Mouse (Mus musculus): ENCODE results near the gene Mrpl33. TPM values are rescaled to one million over a fixed set of nuclear protein-coding genes. Genes with fewer than 3 reads are reported as not detected.

Mrpl33 gene
- 240 and 241 TPM in 2 replicates for polyA plus RNA-seq (2015; fragmentation: Nextera tagmentation; extraction: Ambion mirVana)

DNA sequence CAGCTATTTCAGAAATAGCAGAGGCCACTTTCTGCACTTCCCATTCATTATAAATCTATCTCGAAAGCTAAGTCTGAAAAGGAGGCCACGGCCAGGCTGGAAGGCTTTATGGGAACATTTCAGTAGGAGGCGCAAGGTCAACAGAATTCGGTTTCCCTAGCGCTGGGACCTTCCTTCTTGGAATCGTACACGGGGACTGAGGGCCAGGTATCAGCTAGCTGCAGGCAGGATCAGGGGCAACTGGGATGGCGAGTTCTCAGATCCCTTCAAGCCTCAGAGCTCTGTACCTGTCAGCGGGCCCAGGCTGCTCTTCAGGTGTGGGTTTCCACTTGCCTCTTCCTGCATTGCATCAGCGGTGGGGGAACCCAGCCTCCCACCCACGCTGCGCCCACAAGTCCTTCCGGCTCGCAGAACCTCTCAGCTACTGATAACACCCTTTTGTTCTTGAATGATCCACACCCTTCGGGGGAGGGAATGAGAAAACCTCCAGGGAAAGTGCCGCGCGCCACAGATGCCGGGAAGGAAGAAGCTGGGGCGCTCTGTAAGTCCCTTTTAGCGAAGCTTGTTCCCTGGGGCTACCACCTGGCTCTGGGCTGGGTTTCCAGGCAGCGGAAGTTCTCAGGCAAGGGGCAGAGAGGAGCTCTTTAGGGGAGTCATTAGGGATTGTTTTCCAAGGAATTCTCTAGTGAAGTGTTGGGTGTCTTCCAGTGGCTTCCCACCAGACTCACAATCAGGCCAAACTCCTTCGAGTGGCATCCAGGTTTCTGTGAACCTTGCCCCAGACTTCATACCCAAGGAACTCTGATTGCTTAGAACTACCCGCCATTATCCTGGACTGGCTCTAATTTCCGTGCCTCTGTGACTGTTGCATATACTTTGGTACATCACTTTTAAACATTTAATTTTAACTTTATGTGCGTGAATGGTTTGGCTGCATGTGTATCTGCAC, at the start of gene Mrpl33:
Gene Mrpl33, plus strand, starts transcription at position 455 of the 949 bp plus-strand sequence.
- Histone ChIP-seq H3K9ac (peak within 1 kb of the TSS; percentile 58), H3K4me1 (replicated peaks) (peaks cover 18% of the 10 kb centered on the region), H3K4me2 (peak within 1 kb of the TSS; percentile 74), H3K36me3 (no peaks in the 10 kb centered on the region), H3K9me3 (replicated peaks) (no peaks in the 10 kb centered on the region), H3K27ac (no peak within 1 kb of the TSS), H3K27me3 (no peaks in the 10 kb centered on the region; the same call in 1 of the 2 replicates), H3K4me3 (replicated peaks) (peak within 1 kb of the TSS; percentile 53)
- ATAC-seq (ENCODE audit: low read depth), result peak; percentile 48
- WGBS (ENCODE audit: insufficient replicate concordance), result 6% methylated on average over 26 of the region's 26 CpGs
- peak; percentile 9 for DNase-seq

DNA sequence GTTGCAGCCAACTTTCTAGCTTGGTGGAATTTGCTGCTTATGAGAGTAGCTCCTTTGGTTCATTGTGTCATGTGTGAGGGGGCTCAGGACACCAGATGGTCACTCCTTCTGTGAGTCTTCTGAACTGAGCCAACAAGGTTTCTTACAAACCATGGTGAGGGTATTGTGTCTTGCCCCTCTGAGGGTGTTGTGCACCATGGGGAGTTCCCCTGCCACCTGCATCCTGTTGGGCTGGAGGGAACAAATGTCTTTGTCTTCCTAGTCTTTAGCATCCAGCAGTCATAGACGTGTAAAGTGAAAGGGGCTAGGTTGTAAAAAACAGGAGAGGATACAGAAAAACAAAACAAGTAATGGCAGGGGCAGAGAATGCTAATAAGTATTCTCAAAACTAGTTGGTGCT, 37.3 kb upstream of the Mrpl33 start:
- H3K4me3 ChIP-seq (replicated peaks), result no peak overlapping the region
- ATAC-seq (ENCODE audit: low read depth) (no peak), DNase-seq (no peak)
- H3K27me3 ChIP-seq, result no peaks in the 10 kb centered on the region
- 60% methylated on average over 1 of the region's 1 CpGs for WGBS (ENCODE audit: insufficient replicate concordance)
- H3K4me2 ChIP-seq, result no peak overlapping the region
- H3K4me1 ChIP-seq (replicated peaks), result no peaks in the 10 kb centered on the region
- peaks cover 37% of the 10 kb centered on the region for H3K36me3 ChIP-seq
- H3K27ac ChIP-seq, result no peak overlapping the region
- no peaks in the 10 kb centered on the region for H3K9me3 ChIP-seq (replicated peaks)
- H3K9ac ChIP-seq, result no peak overlapping the region

DNA sequence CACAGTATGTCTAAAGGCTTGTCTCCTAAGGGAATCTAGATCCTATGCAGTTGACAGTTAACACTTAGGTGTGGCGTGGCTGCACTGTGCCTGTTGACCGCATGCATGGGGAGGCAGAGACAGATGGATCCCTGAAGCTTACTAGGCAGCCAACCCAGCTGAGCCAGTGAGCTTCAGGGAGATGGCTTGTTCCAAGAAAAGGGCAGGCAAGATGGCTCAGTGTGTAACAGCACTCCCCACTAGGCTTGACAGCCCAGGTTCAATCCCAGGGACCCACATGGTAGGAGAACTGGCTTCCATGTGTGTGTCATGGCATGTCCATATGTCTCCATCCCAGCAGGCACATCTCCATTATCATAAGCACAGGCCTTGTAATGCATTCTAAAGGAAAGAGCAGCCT, 36.4 kb upstream of the Mrpl33 start:
- Histone ChIP-seq H3K4me1 (replicated peaks) (no peaks in the 10 kb centered on the region), H3K9ac (no peak overlapping the region), H3K4me2 (no peak overlapping the region), H3K36me3 (peaks cover 29% of the 10 kb centered on the region), H3K27me3 (no peaks in the 10 kb centered on the region), H3K27ac (no peak overlapping the region), H3K4me3 (replicated peaks) (no peak overlapping the region), H3K9me3 (replicated peaks) (no peaks in the 10 kb centered on the region)
- ATAC-seq (ENCODE audit: low read depth), result no peak
- DNase-seq, result no peak
- 78% methylated on average over 2 of the region's 2 CpGs for WGBS (ENCODE audit: insufficient replicate concordance)

DNA sequence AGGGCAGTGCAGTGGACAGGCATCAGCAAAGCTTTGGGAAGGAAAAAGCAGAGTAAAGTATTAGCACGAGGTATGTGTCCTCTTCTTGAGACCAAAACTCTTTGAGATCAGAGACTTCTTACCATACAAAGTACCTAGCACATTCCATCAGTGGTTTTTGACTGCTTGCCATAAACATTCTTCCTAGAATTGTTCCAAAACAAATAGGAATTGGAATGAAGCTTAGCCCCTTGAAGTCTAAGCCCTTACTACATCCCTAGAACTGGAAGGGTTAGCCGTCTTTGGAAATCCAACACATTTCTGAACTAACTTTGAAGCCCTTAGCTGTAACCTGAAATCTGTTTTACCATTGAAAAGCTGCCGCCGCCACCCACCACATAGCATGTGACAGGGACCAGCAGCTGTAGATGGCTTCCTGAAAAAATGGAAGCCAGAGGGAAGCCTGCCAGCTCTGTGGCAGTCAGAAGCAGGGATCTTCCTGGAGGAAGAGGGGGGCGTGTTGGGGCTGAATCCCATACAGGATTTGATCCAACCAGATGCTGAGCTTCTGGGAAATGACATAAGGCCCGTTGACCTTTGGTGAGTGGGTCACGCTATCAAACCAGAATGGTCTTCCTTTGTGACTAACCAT, 34.6 kb upstream of the Mrpl33 start:
- H3K27ac ChIP-seq, result no peak overlapping the region
- DNase-seq (no peak), ATAC-seq (ENCODE audit: low read depth) (no peak)
- no peak overlapping the region for H3K9ac ChIP-seq
- H3K9me3 ChIP-seq (replicated peaks), result no peaks in the 10 kb centered on the region
- H3K27me3 ChIP-seq, result no peaks in the 10 kb centered on the region
- H3K36me3 ChIP-seq, result peaks cover 17% of the 10 kb centered on the region
- WGBS (ENCODE audit: insufficient replicate concordance), result 75% methylated on average over 7 of the region's 7 CpGs
- no peak overlapping the region for H3K4me2 ChIP-seq
- no peak overlapping the region for H3K4me3 ChIP-seq (replicated peaks)
- no peaks in the 10 kb centered on the region for H3K4me1 ChIP-seq (replicated peaks)

DNA sequence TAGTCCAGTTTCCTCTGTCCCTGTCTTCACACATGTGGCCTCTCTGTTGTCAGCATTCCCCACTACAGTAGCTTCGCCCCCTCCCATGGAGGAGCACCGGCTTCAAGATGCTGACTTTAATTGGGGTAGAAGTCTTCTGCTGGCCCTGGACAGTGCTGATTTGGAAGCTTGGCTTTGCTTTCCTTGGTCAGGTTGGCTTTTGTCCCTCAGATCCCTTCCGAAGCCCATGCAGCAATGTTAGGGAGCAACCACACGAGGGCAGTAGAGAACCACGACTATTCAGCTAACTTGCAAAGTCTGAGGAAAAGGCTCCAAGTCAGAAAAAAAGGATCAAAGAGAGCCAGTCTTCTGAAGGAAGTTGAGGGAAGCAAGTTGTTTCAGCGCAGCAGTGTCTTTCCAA, 33.2 kb upstream of the Mrpl33 start:
- 10% methylated on average over 6 of the region's 6 CpGs for WGBS (ENCODE audit: insufficient replicate concordance)
- ATAC-seq (ENCODE audit: low read depth) (no peak), DNase-seq (peak; percentile 12)
- peaks cover 15% of the 10 kb centered on the region for H3K36me3 ChIP-seq
- no peaks in the 10 kb centered on the region for H3K4me1 ChIP-seq (replicated peaks)
- no peak overlapping the region for H3K27ac ChIP-seq
- no peaks in the 10 kb centered on the region for H3K9me3 ChIP-seq (replicated peaks)
- no peak overlapping the region for H3K4me2 ChIP-seq
- no peak overlapping the region for H3K9ac ChIP-seq
- H3K27me3 ChIP-seq, result no peaks in the 10 kb centered on the region
- no peak overlapping the region for H3K4me3 ChIP-seq (replicated peaks)

DNA sequence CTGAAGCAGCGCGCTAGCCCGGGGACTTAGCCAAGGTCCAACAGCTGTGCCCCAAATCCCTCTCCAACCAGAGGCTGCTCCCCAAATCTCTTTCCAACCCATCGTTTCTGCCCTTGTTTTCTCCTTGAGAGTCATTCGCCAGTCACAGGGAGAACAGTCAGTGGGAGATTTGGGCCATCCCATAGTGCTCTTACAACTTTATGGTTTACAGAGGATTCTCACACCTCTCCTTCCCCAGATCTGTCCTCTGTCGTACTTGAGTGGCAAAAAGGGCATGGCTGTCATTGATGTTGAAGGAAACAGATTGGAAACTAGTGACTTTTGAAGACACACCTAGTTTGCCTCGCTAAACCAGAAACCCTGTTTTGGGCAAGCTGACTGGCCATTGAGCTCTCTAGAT, 32.8 kb upstream of the Mrpl33 start:
- no peak for ATAC-seq (ENCODE audit: low read depth)
- Histone ChIP-seq H3K9me3 (replicated peaks) (no peaks in the 10 kb centered on the region), H3K36me3 (peaks cover 15% of the 10 kb centered on the region), H3K27me3 (no peaks in the 10 kb centered on the region), H3K4me1 (replicated peaks) (no peaks in the 10 kb centered on the region), H3K9ac (no peak overlapping the region), H3K4me2 (no peak overlapping the region), H3K4me3 (replicated peaks) (no peak overlapping the region), H3K27ac (no peak overlapping the region)
- no peak for DNase-seq
- WGBS (ENCODE audit: insufficient replicate concordance), result 42% methylated on average over 7 of the region's 7 CpGs

DNA sequence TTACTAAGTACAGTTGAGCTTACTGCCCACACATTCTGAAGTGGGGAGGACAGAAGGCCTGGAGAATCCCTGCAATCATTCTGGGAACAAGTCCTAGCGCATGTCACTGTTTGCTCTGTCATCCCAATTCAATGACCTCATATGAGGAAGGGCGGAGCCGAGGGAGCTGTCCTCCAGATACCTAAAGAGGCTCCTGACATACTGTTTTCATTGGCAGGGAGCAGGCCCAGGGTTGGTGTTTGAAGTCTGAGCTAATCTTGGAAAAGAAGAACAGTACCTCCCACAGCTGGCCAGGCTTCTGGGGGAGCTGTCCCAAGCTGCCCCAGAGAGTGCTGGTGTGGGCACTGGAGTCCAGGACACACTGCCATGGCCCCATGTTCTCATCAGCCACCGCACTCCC, 31.8 kb upstream of the Mrpl33 start:
- WGBS (ENCODE audit: insufficient replicate concordance), result 82% methylated on average over 4 of the region's 4 CpGs
- H3K9me3 ChIP-seq (replicated peaks), result no peaks in the 10 kb centered on the region
- no peaks in the 10 kb centered on the region for H3K4me1 ChIP-seq (replicated peaks)

DNA sequence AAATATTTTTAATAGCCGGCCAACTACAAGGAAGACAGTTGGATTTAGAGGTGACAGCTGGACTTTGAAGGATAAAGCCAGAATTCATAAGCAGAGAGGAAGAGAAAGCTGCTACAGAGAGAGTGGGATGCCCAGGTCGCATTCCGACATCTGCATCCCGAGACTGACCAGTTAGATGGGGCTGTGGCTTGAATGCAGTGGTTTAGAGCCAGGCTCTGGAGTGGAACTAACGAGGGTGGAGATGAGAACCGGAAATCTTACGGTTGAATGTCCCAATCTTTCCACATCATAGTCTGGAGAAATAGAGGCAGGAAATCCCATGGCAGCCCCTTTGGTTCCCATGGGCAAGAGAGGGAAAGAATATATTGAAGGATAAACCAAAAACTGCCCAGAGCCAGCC, 30.7 kb upstream of the Mrpl33 start:
- Histone ChIP-seq H3K27ac (no peak overlapping the region), H3K27me3 (0 out of 2 replicates have a peak, but pooled peaks cover 3% of the 10 kb centered on the region), H3K4me3 (replicated peaks) (no peak overlapping the region), H3K9ac (no peak overlapping the region), H3K36me3 (peaks cover 10% of the 10 kb centered on the region), H3K4me2 (no peak overlapping the region), H3K9me3 (replicated peaks) (no peaks in the 10 kb centered on the region), H3K4me1 (replicated peaks) (0 out of 2 replicates have a peak, but pooled peaks cover 5% of the 10 kb centered on the region)
- no peak for ATAC-seq (ENCODE audit: low read depth)
- 80% methylated on average over 7 of the region's 7 CpGs for WGBS (ENCODE audit: insufficient replicate concordance)
- DNase-seq, result no peak

More for the DNA sequence above, 31.8 kb upstream of the Mrpl33 start:
- Histone ChIP-seq H3K4me2 (no peak overlapping the region), H3K4me3 (replicated peaks) (no peak overlapping the region), H3K27me3 (no peaks in the 10 kb centered on the region), H3K27ac (no peak overlapping the region), H3K9ac (no peak overlapping the region), H3K36me3 (peaks cover 15% of the 10 kb centered on the region)
- ATAC-seq (ENCODE audit: low read depth) (no peak), DNase-seq (no peak)

DNA sequence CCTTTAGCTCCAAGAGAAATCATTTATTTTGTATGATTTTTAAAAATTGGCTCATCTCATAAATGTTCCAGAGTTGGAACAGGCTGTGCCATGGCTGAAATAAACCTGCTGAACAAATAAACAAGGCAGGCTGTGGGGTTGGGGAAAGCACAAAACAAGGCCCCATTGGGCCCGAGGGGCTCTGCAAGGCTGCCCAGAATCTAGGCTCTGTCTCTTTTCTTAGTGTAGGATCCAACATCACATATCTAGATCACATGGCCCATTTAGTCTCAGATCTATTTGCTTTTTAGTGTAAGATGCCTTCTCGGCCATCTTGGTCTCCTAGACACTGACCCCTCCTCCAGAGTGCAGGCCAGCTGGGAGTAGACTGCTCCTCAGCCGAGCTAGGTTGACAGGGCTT, 30.3 kb upstream of the Mrpl33 start:
- 65% methylated on average over 3 of the region's 3 CpGs for WGBS (ENCODE audit: insufficient replicate concordance)
- peaks cover 10% of the 10 kb centered on the region for H3K36me3 ChIP-seq
- 0 out of 2 replicates have a peak, but pooled peaks cover 6% of the 10 kb centered on the region for H3K4me1 ChIP-seq (replicated peaks)
- ATAC-seq (ENCODE audit: low read depth) (no peak), DNase-seq (no peak)
- no peaks in the 10 kb centered on the region for H3K9me3 ChIP-seq (replicated peaks)
- H3K27me3 ChIP-seq, result 0 out of 2 replicates have a peak, but pooled peaks cover 7% of the 10 kb centered on the region
- no peak overlapping the region for H3K9ac ChIP-seq
- H3K4me3 ChIP-seq (replicated peaks), result no peak overlapping the region
- H3K27ac ChIP-seq, result no peak overlapping the region
- no peak overlapping the region for H3K4me2 ChIP-seq

DNA sequence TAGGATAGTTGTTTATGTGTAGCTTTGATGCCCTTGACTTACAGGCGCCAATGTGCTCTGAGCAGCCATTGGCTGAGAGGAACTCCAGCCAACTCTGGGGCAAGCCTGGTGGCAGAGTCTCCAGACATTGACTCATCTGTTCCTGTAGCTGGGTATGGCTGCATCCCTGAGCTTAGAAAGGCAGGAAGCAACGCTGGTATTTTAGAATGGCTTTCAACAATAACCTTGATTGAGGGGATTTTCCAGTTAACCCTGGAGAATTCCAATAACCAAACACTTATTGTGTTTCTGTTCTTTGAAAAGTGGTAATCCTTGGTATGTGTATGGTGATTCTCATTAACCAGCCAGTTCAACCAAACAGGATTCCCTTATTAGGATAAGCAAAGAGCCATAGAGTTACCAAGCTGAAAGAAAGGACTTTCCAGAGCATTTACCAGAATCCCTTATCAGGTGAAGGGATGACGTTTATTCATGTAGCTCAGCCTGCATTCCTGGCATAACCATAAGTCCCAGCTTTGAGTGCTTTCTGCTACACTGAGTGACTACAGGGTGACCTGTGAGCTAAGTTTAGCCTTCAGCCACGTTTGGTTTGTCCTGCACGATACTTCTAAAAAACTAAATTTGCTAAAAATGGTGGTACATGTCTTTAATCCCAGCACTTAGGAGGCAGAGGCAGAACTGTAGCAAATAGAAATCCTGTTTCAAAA, 28.6 kb upstream of the Mrpl33 start:
- Histone ChIP-seq H3K4me1 (replicated peaks) (0 out of 2 replicates have a peak, but pooled peaks cover 6% of the 10 kb centered on the region), H3K27ac (no peak overlapping the region)

More for the DNA sequence above, 28.6 kb upstream of the Mrpl33 start:
- ATAC-seq (ENCODE audit: low read depth) (no peak), DNase-seq (no peak)
- Histone ChIP-seq H3K4me2 (no peak overlapping the region), H3K4me3 (replicated peaks) (no peak overlapping the region), H3K9me3 (replicated peaks) (no peaks in the 10 kb centered on the region), H3K27me3 (peaks cover 12% of the 10 kb centered on the region; the same call in 1 of the 2 replicates), H3K9ac (no peak overlapping the region), H3K36me3 (no peaks in the 10 kb centered on the region)
- WGBS (ENCODE audit: insufficient replicate concordance), result 51% methylated on average over 5 of the region's 5 CpGs
